Mouse (Mus musculus) hematopoietic stem cell, adult 5-6 weeks (primary cell): ENCODE data around the gene Cabp5. TPM values are rescaled to one million over a fixed set of nuclear protein-coding genes. Genes with fewer than 3 reads are reported as not detected.
"Not testable (repeated sequence)": the region's sequence is repeated elsewhere in the genome, so short reads cannot be mapped to it uniquely, and the experiment has no call there.

Source experiments
- ATAC-seq, 2 experiments: fragments of 125-278 bp in 1 of 2; replicated peaks in 1 of 2; 2 replicates each; pipeline ENCODE4 v1.8.0; 2016 to 2017; ENCODE audit warnings: inconsistent platforms in 2 of 2, mild to moderate bottlenecking in 2 of 2, moderate number of reproducible peaks in 2 of 2, low read depth in 1 of 2, moderate TSS enrichment in 1 of 2; ENCODE audit not compliant: low FRiP score in 2 of 2, poor library complexity in 2 of 2, severe bottlenecking in 2 of 2, insufficient read depth in 1 of 2, low TSS enrichment in 1 of 2
- total RNA-seq: library from RNA; stranded (forward); fragments of 172-1452, 232-1000 nt; gene quantifications from 2 replicates; pipeline ENCODE4 v1.2.3, GENCODE M21; 2017

Cabp5 gene
- total RNA-seq = not detected in 2 replicates

- no peak for ATAC-seq
These were observed at the start of gene Cabp5 for GRCm38 (mm10) chr7:13397832-13398231. Gene Cabp5, plus strand, starts transcription at chr7:13398132.

GRCm38 (mm10) chr7:13355943-13356342 lies 42.0 kb upstream of the Cabp5 start:
- ATAC-seq = no peak

GRCm38 (mm10) chr7:13380588-13380987 lies 17.3 kb upstream of the Cabp5 start:
- no peak for ATAC-seq

- ATAC-seq = not testable (repeated sequence)
These were observed 52.6 kb downstream of the Cabp5 start, which contains the start of gene Bsph1 for GRCm38 (mm10) chr7:13450541-13450940. Gene Bsph1, plus strand, starts transcription at chr7:13450841.

Other genes with a start within 250 kb of the Cabp5 start
- gene Vmn1r88, start 238.6 kb upstream of the Cabp5 start, total RNA-seq = not detected in 2 replicates
- not detected in 2 replicates for gene Vmn1r89, start 185.1 kb upstream of the Cabp5 start, total RNA-seq
- gene Lig1, start 120.8 kb upstream of the Cabp5 start, total RNA-seq = 70.4 and 138 TPM in 2 replicates
- gene Zswim9, start 119.4 kb upstream of the Cabp5 start, total RNA-seq = 7.1 and 7.2 TPM in 2 replicates
- 1.9 and 3.0 TPM in 2 replicates for gene Pla2g4c, start 73.5 kb upstream of the Cabp5 start, total RNA-seq
- gene Bsph1, start 52.7 kb downstream of the Cabp5 start, total RNA-seq = not detected in 2 replicates
- gene Bsph2, start 172.9 kb downstream of the Cabp5 start, total RNA-seq = not detected in 2 replicates
- gene Sult2a5, start 225.8 kb downstream of the Cabp5 start, total RNA-seq = not detected in 2 replicates